Mouse (Mus musculus) T-helper 2 cell (primary cell): ENCODE measurements around the gene Msi2.

Experiments used
- in situ Hi-C: fragments of 300-600 bp; cut with MboI, MseI; formaldehyde crosslinking; loops from one replicate; pipeline ENCODE4 v1.15.1; 2025; ENCODE audit warnings: high pct_unique_total_duplicates

Msi2 gene

DNA sequence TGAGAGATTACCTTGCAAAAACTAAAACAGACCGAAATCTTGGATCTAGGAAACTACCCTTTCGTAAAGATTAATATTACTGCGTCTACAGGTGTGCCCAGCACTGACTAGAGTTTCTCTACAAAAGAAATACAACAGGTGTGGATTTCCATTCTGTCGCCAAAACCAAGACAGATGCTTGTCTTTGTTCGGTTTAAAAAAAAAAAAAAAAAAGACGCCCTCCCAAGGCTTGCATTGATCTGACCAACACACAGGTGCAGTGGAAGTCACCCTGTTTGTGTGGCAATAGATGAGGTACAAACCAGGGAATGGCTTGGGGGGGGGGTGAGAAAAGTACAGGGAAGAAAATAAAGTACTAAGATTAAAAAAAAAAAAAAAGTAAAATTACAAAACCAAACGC is 4.2 kb downstream of the Msi2 start:
- in situ Hi-C loops = loop anchor here (10.0 to 25.0 kb wide), 3 partner anchors 89 to 1548 kb away; no protein-coding TSS in a partner anchor

DNA sequence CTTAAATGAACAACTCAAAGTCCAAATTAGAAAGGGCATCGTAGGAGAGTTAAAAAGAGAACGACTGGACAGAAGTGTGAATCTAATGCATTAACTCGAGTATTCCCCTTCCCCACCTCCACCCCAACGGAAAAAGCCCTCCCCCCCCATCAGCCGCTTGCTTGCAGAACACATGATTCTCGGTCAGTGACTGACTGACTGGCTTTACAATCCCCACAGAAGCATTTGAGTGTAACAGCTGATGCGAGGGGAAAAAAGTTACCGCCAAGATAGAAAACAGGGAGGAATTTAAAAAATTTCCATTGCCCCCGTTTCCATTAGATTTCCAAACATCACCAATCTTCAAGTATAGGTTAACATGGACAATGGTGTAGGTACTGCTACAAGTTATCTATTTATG is 4.8 kb downstream of the Msi2 start:
- in situ Hi-C loops = loop anchor here (10.0 to 25.0 kb wide), 3 partner anchors 89 to 1549 kb away; no protein-coding TSS in a partner anchor

DNA sequence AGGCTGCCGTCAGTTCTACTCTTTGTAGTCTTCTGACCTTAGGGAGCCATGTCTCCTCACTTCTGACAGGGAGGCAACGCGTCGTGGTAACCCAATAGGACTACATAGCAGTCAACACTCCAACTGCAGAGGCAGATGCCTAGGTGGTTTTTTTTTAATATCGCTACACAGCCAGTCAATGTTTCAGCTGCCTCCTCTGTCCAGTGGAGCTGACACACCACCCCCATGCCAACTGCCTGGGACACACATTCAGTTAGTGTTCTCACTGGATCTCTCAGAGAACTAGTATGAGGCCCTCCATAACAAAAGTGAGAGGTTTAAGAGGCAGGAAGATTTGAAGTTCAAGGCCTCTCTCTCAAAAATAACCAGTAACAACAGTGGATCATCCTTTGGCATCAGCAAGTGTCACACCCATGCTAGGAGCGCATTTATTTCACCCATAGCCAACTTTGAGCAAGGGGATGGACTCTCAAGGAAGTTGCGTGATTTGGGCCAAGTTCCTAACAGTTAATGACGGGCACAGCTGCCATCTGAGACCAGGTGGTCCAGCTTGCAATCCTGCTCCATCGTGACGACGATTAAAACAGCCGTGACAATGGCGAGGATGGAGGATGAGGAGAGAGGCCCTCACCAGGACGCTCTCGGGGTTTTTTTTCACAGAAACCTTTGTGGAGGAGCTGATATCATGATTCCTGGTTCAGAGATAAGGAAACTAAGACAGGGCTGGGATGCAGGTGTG is 8.3 kb downstream of the Msi2 start:
- in situ Hi-C loops = loop anchor here (10.0 to 25.0 kb wide), 4 partner anchors 85 to 1552 kb away; partner anchors contain the start of gene Gm525

DNA sequence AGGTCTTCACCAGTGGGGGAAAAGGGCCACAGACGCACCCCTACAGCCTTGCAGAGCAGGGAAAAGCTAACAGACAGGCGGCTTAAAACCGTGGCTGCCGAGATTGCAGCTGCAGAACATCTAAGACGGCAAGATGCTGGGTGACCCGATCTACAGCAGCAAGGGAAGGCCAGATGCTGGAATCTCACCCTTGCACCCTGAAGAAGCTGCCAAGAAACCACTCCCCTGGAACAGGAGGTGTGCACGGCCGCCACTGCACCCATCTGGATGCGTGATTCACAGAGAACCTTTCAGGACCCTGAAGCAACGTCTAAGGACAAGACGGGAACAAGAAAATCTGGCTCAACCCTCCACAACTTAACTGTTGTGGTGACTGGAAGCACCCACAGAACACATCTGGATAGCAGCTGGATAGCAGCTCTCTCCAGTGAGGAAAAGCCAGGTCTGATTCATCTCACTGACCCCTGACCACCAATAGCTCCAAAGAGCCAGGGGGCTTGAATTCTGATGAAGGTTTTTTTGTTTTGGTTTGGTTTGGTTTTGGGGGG is 11.0 kb downstream of the Msi2 start:
- in situ Hi-C loops = loop anchor here (10.0 to 25.0 kb wide), 2 partner anchors 367 to 1555 kb away; partner anchors contain the start of gene Gm525

DNA sequence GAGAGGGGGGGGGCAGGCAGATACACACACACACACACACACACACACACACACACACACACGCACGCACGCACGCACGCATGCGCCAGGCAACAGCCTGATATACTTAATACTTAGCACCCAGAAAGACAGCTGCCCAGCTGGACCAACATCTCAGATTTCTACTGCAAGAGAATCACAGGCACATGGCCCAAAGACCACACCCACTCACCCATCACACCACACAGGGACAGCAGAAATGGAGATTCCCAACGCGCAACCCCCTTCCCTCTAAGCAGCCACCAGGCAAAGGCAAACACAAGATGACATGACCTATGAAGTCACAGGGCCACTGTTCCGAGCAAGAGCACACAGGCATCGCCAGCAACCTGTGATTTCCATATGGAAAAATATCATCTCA is 13.6 kb downstream of the Msi2 start:
- in situ Hi-C loops = loop anchor here (10.0 to 25.0 kb wide), 2 partner anchors 370 to 1558 kb away; partner anchors contain the start of gene Gm525

DNA sequence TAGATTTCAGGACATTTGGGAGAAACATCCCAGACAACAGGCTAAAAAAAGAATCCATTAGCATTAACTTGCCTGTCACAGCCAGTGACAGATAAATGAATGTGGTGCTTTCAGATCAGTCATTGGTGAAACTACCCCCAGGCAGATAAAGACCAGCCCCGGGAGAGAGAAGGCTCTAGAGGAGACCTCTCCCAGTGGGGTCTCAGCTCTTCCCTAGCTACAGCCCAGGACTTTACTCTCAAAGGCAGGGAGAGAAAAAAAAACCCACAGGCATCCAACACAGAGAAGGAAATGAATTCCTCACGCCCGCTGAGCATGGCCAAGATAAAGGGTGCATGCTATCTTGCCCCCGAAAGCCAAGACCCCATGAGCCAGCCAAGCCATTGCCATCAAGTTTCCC is 15.1 kb downstream of the Msi2 start:
- in situ Hi-C loops = loop anchor here (10.0 to 25.0 kb wide), 2 partner anchors 372 to 1559 kb away; partner anchors contain the start of gene Gm525

DNA sequence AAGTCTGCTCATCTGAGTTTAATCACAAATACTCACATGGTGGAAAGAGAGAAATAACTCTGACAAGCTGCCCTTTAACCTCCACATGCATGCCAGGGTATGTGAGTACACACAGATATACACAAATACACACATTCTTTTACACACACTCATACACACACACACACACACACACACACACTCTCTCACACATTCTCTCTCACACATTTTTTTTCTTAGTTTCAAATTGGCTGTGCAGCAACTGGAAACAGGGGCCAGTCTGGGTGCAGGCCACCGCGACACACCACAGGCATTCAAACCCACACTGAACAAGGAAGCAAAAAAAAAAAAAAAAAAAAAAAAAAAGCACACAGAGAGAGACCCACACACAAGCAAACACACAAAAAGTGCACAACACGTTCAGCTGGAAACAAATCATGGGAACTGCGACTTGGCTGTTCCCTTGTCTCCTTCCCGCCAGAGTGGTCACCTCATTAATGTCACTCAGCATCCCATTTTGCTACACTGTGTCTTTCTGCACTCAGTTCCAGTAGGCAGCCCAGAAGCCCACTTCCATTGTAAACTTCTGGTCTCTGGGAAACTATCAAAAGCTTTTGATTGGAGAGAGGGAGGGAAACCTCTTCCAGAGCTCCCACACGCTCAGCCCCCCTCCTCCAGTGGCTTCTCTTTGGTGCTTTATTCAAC is 16.2 kb downstream of the Msi2 start:
- in situ Hi-C loops = loop anchor here (10.0 to 25.0 kb wide), 2 partner anchors 373 to 1560 kb away; partner anchors contain the start of gene Gm525

DNA sequence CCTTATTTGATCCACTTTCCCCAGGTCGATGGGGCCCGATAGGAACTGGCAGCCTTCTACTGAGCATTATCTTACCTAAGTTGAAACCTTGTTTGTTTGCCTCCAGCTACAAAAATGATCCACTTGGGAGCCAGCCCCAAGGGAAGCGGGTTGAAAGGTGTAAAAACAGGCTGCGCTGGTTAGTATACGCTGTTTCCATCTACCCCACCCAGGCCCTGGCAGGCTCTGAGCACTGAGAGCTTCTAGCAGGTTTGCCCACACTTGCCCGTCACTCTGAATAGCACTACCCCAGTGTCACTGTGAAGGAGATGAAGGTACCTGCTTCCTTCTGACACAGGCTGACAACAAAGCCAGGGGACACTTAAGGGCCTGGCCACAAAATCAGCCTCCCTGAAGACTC is 17.3 kb downstream of the Msi2 start:
- in situ Hi-C loops = loop anchor here (10.0 to 25.0 kb wide), 2 partner anchors 374 to 1561 kb away; partner anchors contain the start of gene Gm525

DNA sequence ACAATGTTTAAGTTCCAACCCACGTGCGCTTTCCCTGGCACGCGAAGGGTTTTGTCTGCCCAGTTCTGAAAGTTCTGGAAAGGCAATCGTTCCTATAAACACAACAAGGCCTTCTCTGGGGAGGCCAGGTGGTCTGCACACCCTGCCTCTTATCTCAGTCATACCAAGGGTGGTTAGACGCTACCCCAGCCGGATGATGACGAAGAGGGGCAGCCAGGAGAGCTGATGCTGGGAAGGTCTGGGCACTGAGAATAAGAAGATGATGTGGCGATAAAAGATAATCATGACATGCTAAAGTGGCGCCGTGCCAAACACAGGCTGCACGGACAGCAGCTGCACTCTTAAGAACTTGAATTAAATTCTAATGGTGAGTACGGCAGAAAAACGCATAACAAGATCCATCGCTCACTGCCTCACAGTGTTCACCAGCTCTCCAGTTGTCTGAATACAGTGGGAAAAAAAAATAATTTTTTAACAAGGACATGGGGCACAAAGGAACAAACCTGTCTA is 18.1 kb downstream of the Msi2 start:
- in situ Hi-C loops = loop anchor here (10.0 to 25.0 kb wide), 2 partner anchors 375 to 1562 kb away; partner anchors contain the start of gene Gm525

DNA sequence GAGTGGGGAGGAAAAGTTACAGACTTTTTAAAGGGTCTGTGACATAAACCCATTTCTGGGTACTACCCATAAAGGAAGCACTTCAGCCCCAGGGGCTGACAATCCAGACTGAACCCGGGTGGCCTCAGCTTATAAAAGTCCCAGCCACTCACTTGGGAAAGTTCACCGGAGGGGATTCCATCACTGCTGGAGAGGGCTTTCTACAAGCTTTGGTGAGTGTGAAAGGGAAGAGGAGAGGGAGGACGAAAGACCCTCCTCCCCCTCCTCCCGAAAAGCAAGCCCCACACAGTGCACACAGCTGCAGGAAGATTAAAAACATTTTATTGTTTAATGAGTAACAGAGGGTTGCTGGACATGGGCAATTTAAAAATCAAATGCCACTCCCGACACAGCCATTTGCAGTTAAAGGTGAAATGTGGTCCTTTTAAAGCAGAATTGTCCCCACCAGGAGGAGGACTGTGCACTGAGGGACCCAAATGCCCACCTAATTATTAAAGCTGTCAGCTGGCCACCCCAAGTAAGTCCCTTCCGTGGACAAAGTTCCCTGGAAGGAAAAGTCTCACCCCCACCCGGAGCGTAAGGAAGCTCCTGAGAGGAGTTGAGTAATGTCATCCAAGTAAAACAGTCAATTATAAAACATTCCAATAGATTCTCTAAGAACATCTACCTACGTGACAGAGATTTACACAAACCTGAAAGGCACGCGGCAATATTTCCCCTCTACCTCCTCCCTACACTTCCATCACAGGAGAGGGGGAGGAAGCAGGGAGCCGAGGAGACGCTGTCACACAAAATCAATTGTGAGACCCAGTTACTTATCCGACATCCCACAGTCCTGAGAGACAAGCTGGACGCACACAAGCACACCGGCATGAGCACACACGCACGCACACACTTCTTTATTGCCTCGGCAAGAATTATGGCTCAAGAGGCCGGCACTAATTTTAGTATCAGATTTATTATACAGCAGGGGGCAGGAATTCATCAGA is 24.1 kb downstream of the Msi2 start:
- in situ Hi-C loops = no loop called here

DNA sequence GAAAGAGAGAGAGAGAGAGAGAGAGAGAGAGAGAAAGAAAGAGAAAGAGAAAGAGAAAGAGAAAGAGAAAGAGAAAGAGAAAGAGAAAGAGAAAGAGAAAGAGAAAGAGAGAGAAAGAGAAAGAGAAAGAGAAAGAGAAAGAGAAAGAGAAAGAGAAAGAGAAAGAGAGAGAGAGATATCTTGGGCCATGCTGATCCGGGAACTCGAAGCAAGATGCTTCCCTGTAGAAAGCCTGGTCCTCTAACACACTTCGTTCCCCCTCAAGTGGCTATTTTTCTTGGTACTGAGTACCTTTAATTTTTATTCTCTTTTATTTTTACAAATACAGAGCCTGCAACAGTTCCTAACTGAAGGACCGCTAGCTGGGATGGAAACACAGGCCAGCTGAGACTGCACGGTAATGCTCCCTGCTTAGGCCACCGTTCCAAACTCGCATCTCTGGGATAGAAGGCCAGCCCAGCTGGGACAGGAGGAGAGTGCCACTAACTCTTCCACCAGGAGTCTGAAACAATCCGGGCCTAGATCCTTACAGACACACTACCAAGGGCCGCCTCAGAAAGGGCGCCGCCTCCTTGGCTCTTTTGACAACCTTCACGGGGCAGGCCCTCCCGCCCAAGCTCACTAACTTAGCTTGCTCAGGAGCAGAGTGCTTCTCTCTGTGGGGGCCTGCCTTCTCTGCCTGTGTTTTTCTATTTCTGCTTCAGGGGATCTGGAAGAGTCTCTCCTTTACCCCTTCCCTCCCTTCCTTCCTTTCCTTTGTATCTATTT is 25.1 kb downstream of the Msi2 start:
- in situ Hi-C loops = no loop called here

DNA sequence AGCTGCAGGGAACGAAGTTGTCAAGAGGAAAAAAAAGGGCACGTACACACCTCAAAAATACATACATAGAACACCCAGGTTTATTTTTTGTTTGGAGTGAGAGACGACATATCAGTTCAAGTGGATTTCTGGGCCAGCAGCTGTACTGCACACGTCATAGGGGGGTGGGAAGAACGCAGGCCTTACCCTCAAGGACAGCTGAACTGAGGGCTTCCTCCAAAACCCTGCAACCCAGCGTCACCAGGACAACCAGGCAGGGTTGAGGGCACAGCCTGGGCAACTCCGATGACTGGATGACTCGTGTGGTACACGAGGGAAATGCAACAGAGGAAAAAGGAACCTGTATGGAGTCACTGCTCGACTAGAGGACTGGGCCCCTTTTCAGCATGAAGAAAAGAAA is 25.9 kb downstream of the Msi2 start:
- in situ Hi-C loops = no loop called here

DNA sequence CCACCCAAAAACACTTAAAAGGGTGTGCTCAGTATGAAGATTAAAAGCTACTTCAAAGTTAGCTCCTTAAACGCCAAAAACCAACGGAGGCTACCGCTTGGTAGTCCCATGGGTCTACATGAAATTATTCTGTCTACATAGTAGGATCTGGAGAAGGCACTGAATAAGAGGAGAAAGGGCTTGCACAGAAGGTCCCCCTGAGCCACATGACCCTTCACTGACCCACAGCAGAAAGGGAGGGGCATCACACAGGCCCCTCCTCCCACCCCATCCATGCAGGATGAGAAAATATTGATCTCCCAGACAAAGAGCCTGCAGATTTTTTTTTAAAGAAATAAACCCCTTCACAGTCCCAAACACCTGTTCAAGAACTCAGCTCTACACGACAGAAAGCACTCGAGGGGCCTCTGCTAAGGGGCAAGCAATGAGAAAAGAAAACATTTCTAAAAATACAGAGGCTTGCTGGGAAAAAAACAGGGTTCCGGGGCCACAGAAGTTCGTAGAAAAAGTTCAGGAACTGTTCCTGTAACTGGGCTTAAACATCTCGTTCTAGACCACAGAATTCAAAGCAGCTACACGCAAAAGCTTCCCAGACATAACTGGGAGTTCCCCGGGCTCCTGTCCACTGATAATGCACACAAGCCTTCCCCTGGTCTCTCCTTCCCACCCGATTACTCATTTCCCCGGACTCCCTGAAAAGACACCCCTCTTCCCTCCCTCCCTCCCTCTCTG is 27.6 kb downstream of the Msi2 start:
- in situ Hi-C loops = no loop called here

DNA sequence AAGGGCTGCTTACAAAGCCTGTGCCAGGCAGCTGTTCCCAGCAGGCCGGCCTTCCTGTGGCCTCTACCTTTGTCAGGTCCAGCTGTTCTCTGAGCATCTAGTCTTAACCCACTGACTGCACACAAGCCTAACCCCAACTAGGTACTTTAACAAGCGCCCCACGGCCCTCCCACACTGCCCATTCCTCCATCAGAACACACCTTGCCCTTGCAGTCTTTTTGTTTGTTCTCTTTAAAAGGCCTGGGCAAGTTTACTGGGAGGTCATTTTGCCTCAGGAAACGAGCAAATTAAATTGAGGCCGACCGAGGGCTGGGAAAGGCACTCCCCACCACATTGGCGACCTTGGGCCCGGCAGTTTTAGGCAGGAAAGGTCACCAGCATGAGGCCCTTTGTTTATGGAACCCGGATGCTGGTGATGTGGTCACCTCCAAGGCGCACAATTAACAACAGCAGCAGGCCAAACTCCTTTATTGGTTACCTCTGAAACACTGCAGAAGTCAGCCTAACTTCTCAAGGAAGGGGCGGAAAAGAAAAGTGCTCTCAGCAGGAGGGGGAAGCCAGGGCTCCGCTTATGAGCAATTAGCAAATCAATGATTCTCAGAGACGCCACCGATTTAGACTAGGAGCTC is 28.4 kb downstream of the Msi2 start:
- in situ Hi-C loops = no loop called here

DNA sequence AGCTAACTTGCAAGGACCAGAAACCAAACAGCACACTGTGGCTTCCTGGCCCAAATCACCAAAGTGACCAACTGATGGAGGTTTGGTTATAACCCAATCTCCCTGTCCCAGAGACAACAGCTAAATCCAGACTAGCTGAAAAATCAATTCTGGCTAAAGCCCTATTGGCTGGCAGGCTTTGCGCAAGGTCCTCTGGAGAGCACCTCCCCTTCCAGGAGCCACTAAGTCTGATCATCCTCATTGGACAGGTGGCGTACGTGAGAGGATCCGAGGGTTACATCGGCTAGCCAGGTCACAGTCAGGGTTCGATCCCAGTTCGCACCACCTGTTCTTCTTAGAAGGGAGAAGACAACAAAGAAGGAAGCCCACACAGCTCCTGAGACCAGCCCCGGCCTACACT is 29.7 kb downstream of the Msi2 start:
- in situ Hi-C loops = no loop called here

DNA sequence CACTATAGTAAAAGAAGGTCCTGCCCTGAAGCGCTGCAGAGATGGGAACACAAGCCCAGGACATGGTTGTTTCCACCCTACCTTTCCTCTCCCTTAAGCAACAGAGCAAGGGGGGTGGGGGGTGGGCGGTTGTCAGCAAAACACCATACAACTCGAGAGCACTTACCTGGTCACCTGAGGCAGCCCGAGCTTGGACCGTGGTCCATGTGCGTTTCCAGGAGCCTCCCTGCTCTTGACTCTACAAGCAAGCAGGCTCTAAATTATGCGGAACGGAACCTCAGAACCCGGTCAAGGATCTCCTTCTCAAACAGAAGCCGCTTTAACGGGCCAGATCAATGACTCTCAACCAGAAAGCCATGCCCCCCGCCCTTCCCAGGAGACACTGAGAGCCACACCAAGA is 30.6 kb downstream of the Msi2 start:
- in situ Hi-C loops = no loop called here

DNA sequence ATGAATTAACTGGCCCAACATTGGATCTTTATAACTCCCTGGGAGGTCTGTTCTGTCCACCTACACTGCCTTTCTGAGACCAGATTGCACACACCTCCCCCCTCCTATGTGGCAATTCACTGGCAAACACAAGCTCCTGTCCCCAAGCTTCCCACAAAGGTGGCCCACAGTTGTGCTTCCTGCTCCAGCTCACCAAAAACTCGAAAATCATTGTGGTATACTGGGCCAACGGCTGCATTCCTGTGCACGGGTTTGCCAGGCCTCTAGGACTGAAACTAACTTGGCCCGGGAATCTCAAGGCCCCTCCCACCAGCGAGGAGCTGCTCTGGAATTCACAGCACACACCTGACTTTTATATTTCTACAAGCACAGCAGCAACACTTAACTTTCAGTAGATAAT is 31.3 kb downstream of the Msi2 start:
- in situ Hi-C loops = no loop called here

DNA sequence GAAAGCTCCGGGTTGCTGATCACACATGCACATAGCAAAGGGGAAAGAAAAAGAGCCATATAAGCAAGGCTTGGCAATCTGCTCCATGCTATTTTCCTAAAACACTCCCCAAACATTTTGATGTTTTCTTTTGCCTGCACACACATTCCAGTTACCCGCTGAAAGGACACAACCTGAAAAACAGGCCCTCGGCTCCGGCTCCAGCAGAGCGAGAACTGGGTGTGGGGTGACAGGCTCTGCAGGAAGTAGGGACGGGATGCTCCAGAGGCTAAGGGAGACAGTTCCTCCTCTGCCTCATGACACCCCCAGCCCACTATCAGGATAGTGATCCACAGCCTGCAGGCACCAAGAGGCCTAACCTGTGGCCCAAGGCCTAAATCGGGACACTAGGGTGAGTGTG is 32.3 kb downstream of the Msi2 start:
- in situ Hi-C loops = no loop called here
